Mouse (Mus musculus) spleen, adult 2 months (tissue): Measurements from ENCODE around the gene Gpr162. TPM values are rescaled to one million over a fixed set of nuclear protein-coding genes. Genes with fewer than 3 reads are reported as not detected.

Experiments
- DNase-seq, 2 experiments: peaks; one replicate each; pipeline versions ENCODE4 v3.0.0 to v3.0.0-alpha.2; 2012 to 2021; ENCODE audit warnings: low spot score in 2 of 2, low read depth in 1 of 2
- H3K27ac ChIP-seq: fragments of 200-500 bp; 2 replicates; pipeline ENCODE4 v1.5.1; 2012; ENCODE audit warnings: low read length, inconsistent platforms; ENCODE audit not compliant: insufficient read depth
- H3K27me3 ChIP-seq: fragments of 200-500 bp; 2 replicates; pipeline ENCODE4 v1.6.1; 2012; ENCODE audit warnings: mild to moderate bottlenecking, moderate library complexity, low read length, inconsistent platforms; ENCODE audit not compliant: control insufficient read depth, insufficient read depth
- H3K36me3 ChIP-seq: fragments of 200-500 bp; 2 replicates; pipeline ENCODE4 v1.6.1; 2012; ENCODE audit warnings: mild to moderate bottlenecking, low read length, inconsistent platforms; ENCODE audit not compliant: control insufficient read depth, insufficient read depth
- H3K4me1 ChIP-seq: fragments of 200-500 bp; 2 replicates; pipeline ENCODE4 v1.6.1; 2011; ENCODE audit warnings: inconsistent platforms; ENCODE audit not compliant: control insufficient read depth, insufficient read depth, insufficient read length
- H3K4me3 ChIP-seq: fragments of 200-500 bp; 2 replicates; pipeline ENCODE4 v1.5.1; 2011; ENCODE audit warnings: mild to moderate bottlenecking, inconsistent platforms; ENCODE audit not compliant: insufficient read depth, insufficient read length; ENCODE audit errors: extremely low read depth
- CTCF ChIP-seq: fragments of 200-500 bp; IDR thresholded peaks from 2 replicates; pipeline ENCODE4 v1.5.1; 2011; ENCODE audit warnings: mild to moderate bottlenecking, inconsistent platforms; ENCODE audit not compliant: insufficient read depth, insufficient read length, insufficient replicate concordance; ENCODE audit errors: extremely low read depth
- POLR2A ChIP-seq: fragments of 200-500 bp; IDR thresholded peaks from 2 replicates; pipeline ENCODE4 v1.6.1; 2011; ENCODE audit warnings: low read depth, low read length, inconsistent platforms
- WGBS: fragments of 180-500 bp; shearing (Covaris S2); methylation state at CpG from one replicate; pipeline ENCODE4 v1.1.7; 2018; 5-methylcytosine and 5-hydroxymethylcytosine counted together
- polyA plus RNA-seq: library from polyadenylated mRNA; depleted of rRNA; stranded (reverse); fragments of >200 nt; gene quantifications from 2 replicates; pipeline ENCODE4 v1.2.3, GENCODE M21; 2012

The Gpr162 gene
- polyA plus RNA-seq, 1 experiment = 2.7 TPM

GRCm38 (mm10) chr6:124879390-124879789, 15.6 kb upstream of the Gpr162 start:
- no peak overlapping the region for H3K4me3 ChIP-seq
- no peaks in the 10 kb centered on the region for H3K36me3 ChIP-seq
- H3K4me1 ChIP-seq = no peaks in the 10 kb centered on the region
- no peak overlapping the region for H3K27ac ChIP-seq
- H3K27me3 ChIP-seq = no peaks in the 10 kb centered on the region
- WGBS = 59% methylated on average over 6 of the region's 6 CpGs
- TF ChIP-seq POLR2A (no peak), CTCF (no peak)
- no peak for DNase-seq

- no peak overlapping the region for H3K4me3 ChIP-seq
- no peaks in the 10 kb centered on the region for H3K27me3 ChIP-seq
- H3K36me3 ChIP-seq = no peaks in the 10 kb centered on the region
- no peak overlapping the region for H3K27ac ChIP-seq
- no peak for DNase-seq
- TF ChIP-seq POLR2A = no peak
- no peak for TF ChIP-seq CTCF
- no peaks in the 10 kb centered on the region for H3K4me1 ChIP-seq
- 37% methylated on average over 2 of the region's 3 CpGs for WGBS
Measured at GRCm38 (mm10) chr6:124874348-124874747, 10.6 kb upstream of the Gpr162 start.

GRCm38 (mm10) chr6:124866560-124866959, 2.8 kb upstream of the Gpr162 start:
- H3K27me3 ChIP-seq = peaks cover 9% of the 10 kb centered on the region
- WGBS = 83% methylated on average over 7 of the region's 7 CpGs

GRCm38 (mm10) chr6:124865766-124866362, 2.1 kb upstream of the Gpr162 start:
- TF ChIP-seq POLR2A (no peak), CTCF (no peak)
- DNase-seq = no peak
- Histone ChIP-seq H3K27me3 (peaks cover 9% of the 10 kb centered on the region), H3K27ac (no peak overlapping the region), H3K36me3 (no peaks in the 10 kb centered on the region), H3K4me1 (peaks cover 5% of the 10 kb centered on the region; the same call in 1 of the 2 replicates), H3K4me3 (no peak overlapping the region)
- WGBS = 90% methylated on average over 18 of the region's 18 CpGs

More at GRCm38 (mm10) chr6:124866560-124866959, 2.8 kb upstream of the Gpr162 start:
- H3K4me1 ChIP-seq = peaks cover 5% of the 10 kb centered on the region; the same call in 1 of the 2 replicates
- no peak overlapping the region for H3K4me3 ChIP-seq
- no peak overlapping the region for H3K27ac ChIP-seq
- H3K36me3 ChIP-seq = no peaks in the 10 kb centered on the region
- DNase-seq = no peak
- TF ChIP-seq CTCF = no peak
- no peak for TF ChIP-seq POLR2A

GRCm38 (mm10) chr6:124863125-124863657, 592 bp downstream of the Gpr162 start:
- Histone ChIP-seq H3K36me3 (no peaks in the 10 kb centered on the region), H3K4me1 (peaks cover 5% of the 10 kb centered on the region; the same call in 1 of the 2 replicates), H3K4me3 (peak overlapping the region; percentile 52), H3K27ac (no peak overlapping the region), H3K27me3 (peaks cover 12% of the 10 kb centered on the region)
- TF ChIP-seq CTCF (no peak), POLR2A (no peak)
- DNase-seq = no peak
- 3% methylated on average over 8 of the region's 16 CpGs for WGBS

GRCm38 (mm10) chr6:124862406-124863124, 1.2 kb downstream of the Gpr162 start:
- H3K27me3 ChIP-seq = peaks cover 15% of the 10 kb centered on the region

More at GRCm38 (mm10) chr6:124862406-124863124, 1.2 kb downstream of the Gpr162 start:
- WGBS = 18% methylated on average over 8 of the region's 8 CpGs
- no peak overlapping the region for H3K27ac ChIP-seq
- H3K4me1 ChIP-seq = peaks cover 5% of the 10 kb centered on the region; the same call in 1 of the 2 replicates
- no peak for DNase-seq
- no peak overlapping the region for H3K4me3 ChIP-seq
- TF ChIP-seq POLR2A (no peak), CTCF (no peak)
- H3K36me3 ChIP-seq = no peaks in the 10 kb centered on the region
